Mouse (Mus musculus) E14TG2a.4 (cell line): ENCODE measurements around the gene Asic1.

Experiments
- H3K27me3 ChIP-seq: 2 replicates; pipeline ENCODE4 v1.6.1; 2014; ENCODE audit warnings: low read length, control low read depth; ENCODE audit not compliant: insufficient read depth
- H3K36me3 ChIP-seq: 2 replicates; pipeline ENCODE4 v1.6.1; 2014; ENCODE audit warnings: low read length, control low read depth; ENCODE audit not compliant: insufficient read depth
- H3K4me1 ChIP-seq: replicated peaks from 2 replicates; pipeline ENCODE4 v1.6.1; 2014; ENCODE audit warnings: low read depth, low read length, control low read depth
- H3K4me3 ChIP-seq: replicated peaks from 2 replicates; pipeline ENCODE4 v1.5.1; 2014; ENCODE audit warnings: mild to moderate bottlenecking, low read length
- H3K9me3 ChIP-seq: 2 replicates; pipeline ENCODE4 v1.6.1; 2014; ENCODE audit warnings: low read length, control low read depth
- CTCF ChIP-seq: conservative IDR thresholded peaks from 2 replicates; pipeline ENCODE4 v1.5.1; 2014; ENCODE audit warnings: low read length
- NANOG ChIP-seq: IDR thresholded peaks from 2 replicates; pipeline ENCODE4 v1.6.1; 2014; ENCODE audit warnings: borderline replicate concordance, low read length, mixed read lengths
- POU5F1 ChIP-seq: IDR thresholded peaks from 2 replicates; pipeline ENCODE4 v1.6.1; 2014; ENCODE audit warnings: low read length, borderline replicate concordance

Asic1 gene

DNA sequence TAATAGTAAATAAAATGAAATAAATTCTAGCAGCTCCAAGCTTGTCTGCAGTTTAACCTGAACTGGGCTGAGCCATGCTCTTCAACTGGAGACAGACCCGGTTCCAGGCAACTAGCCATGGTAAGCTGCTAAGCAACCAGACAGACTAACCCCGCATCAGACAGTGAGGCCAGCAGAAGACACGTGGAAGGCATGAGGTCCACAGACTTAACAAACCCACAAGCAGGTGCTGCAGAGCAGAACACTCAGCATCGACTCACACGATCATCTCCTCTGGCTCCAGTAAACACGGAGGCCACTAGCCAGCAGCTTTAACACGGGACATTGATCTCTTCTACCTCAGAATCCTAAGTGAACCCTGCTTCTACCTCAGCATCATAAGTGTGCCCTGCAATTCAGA is 25.4 kb upstream of the Asic1 start:
- Histone ChIP-seq H3K9me3 (no peaks in the 10 kb centered on the region), H3K27me3 (no peaks in the 10 kb centered on the region), H3K4me1 (peaks cover 73% of the 10 kb centered on the region), H3K36me3 (peaks cover 59% of the 10 kb centered on the region), H3K4me3 (no peak overlapping the region)
- no peak for TF ChIP-seq NANOG
- TF ChIP-seq CTCF = no peak
- TF ChIP-seq POU5F1 = no peak

DNA sequence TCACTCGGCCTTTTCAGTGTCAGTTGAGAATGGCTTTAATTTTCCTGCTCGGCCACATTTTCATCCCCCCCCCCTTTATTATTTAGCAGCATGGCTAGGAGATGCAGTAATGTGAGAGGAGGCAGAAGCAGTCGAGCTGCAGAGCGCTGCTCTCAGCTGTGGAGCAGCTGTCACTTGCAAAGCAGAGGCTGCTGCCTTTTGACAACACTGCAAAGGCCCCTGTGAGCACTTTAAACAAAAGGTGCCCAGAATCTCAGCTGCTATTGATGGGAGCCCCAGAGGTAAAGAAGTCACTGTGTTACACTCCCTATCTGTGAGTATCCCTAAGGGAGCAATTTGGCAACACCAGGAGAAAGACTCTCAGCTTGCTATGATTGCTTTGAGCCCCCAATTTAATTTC is 21.8 kb upstream of the Asic1 start:
- H3K4me3 ChIP-seq = no peak overlapping the region
- H3K9me3 ChIP-seq = no peaks in the 10 kb centered on the region
- TF ChIP-seq POU5F1 (no peak), CTCF (no peak), NANOG (no peak)

DNA sequence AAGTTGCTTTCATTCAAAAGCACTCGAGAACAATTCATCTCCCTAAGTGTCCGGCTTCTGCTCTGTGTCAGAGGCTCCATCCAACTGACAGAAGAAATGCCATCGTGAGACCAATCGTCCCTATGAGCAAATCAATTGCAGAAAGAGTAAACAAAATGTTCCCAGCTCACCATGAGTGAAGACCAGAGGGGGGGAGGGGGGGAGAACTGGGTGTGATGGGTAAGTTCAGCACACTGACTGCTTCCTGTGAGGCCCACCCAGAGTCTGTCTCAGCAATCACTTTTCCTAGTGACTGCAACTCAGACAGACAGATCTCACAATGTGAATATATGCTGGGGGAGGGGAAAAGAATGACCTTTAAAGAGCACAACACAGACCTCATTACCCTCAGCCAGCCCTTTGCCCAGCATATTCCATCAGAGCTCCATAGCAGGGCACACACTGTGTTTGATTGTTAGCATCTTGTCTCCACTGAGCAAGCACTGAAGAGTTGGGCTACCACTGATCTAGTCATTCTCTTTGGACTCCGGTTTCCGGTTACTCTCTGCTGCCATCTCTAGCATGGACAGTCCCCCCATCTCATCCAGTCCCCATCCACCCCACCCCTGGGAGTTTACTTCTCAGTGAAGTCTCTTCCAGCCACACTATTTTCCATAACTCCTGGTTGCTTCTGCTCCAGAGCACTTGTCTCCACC is 21.0 kb upstream of the Asic1 start:
- Histone ChIP-seq H3K9me3 (no peaks in the 10 kb centered on the region), H3K27me3 (no peaks in the 10 kb centered on the region), H3K36me3 (peaks cover 32% of the 10 kb centered on the region), H3K4me1 (peaks cover 85% of the 10 kb centered on the region), H3K4me3 (no peak overlapping the region; the same call in 1 of the 2 replicates)
- TF ChIP-seq POU5F1 = no peak
- no peak for TF ChIP-seq CTCF
- TF ChIP-seq NANOG = no peak

More for the DNA sequence above, 21.8 kb upstream of the Asic1 start:
- no peaks in the 10 kb centered on the region for H3K27me3 ChIP-seq
- H3K4me1 ChIP-seq = peaks cover 87% of the 10 kb centered on the region
- H3K36me3 ChIP-seq = peaks cover 32% of the 10 kb centered on the region

DNA sequence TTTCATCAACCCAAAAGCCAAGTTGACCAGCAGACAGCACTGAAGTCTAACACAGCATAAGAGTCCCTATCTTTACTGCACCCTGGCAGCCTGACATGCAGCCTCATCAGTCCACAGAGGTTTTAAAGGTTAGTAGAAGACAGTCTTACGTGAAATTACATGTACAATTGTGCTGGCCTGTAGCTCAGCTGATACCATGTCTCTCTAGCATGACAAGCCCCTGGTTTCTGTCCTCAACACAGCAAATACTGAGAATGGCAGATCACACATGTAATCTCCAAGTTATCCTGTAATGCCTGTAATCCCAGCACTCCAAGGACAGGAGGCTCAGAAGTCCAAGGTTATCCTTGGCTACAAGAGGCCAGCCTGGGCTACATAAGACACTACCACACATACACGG is 19.9 kb upstream of the Asic1 start:
- peaks cover 26% of the 10 kb centered on the region for H3K36me3 ChIP-seq
- H3K4me3 ChIP-seq = peak overlapping the region; percentile 93
- peaks cover 88% of the 10 kb centered on the region for H3K4me1 ChIP-seq
- no peak for TF ChIP-seq CTCF
- no peak for TF ChIP-seq POU5F1
- TF ChIP-seq NANOG = no peak
- H3K9me3 ChIP-seq = no peaks in the 10 kb centered on the region
- 0 out of 2 replicates have a peak, but pooled peaks cover 3% of the 10 kb centered on the region for H3K27me3 ChIP-seq

DNA sequence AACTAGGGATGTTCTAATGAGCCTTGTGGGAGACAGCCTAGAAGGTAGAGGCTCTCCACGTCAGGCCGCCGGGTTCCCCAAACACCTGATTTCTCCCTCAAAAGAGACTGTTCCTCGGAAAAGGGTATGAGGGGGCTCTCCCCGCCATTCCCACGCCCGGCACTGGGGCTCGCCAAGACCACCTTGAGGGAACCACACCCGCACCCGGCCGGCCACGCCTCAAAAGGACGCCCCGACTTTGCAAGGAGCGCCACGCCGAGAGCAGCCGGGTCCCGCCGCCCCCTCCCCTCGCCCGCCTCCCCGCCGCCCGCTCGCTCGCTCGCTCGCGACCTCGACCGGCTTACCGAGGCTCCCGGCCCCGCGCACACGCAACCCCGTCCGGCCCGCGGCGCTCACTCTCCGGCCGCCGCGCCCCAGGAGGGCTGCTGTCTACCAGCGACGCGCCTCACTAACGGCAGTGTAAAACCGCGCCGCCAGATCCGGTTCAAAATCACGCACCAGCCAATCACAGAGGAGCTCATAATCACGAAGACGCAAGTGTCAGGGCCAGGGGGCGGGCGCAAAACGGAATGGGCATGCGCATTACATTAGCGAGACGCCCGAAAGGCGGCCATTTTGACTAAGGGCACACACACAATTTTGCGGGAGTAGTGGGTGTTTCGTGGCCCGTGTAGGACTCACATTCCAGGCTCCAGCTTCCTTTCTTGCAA is 18.9 kb upstream of the Asic1 start, which contains the start of gene Racgap1:
Gene Racgap1 (minus strand): TSS at position 494 of the 710 bp plus-strand sequence.
- no peaks in the 10 kb centered on the region for H3K9me3 ChIP-seq
- TF ChIP-seq POU5F1 (no peak), NANOG (no peak), CTCF (no peak)
- peak within 1 kb of the TSS; percentile 93 for H3K4me3 ChIP-seq
- 0 out of 2 replicates have a peak, but pooled peaks cover 6% of the 10 kb centered on the region for H3K27me3 ChIP-seq
- peaks cover 21% of the 10 kb centered on the region for H3K36me3 ChIP-seq
- peaks cover 88% of the 10 kb centered on the region for H3K4me1 ChIP-seq

DNA sequence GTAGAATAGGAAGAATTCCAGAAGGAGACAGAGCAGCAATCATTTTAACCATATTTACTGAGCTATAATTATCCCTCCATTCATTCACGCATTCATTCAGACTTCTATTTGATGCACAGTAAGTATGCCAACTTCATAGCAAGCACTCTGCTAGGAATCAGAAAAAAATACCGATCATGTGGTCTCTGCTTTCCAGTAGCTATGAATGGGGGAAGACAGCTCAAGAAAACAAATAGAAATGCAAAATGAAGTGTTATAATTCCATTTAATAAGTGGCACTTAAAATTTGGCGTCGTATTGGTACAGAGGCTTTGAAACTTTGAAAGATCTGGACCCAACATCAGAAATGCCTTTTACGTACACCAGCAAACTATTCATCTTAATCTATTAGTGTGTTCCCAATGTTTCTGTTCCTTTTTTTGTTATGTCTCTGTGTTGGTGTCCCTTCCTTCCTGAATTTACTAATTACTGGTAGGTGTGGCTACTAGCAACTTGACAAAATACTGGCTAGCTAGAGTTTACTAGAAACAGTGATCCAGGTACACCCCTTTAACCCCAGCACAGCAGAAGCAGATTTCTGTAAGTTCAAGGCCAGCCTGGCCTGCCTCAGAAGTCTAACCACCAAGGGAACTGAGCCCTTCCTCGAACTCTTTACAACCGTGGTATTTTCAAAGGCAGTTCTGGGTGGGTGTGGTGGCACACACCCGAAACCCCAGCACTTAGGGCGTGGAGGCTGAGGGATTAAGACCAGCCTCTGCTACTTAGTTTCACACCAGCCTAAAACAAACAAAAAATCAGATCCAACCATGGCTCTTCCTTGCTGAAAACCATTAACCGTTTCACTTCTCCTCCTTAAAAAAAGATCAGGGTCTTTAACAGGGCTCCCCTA is 17.9 kb upstream of the Asic1 start:
- peaks cover 19% of the 10 kb centered on the region for H3K36me3 ChIP-seq
- TF ChIP-seq POU5F1 (no peak), NANOG (no peak)
- H3K27me3 ChIP-seq = 0 out of 2 replicates have a peak, but pooled peaks cover 6% of the 10 kb centered on the region
- peak overlapping the region; percentile 93 for H3K4me3 ChIP-seq
- H3K9me3 ChIP-seq = no peaks in the 10 kb centered on the region
- H3K4me1 ChIP-seq = peaks cover 87% of the 10 kb centered on the region

DNA sequence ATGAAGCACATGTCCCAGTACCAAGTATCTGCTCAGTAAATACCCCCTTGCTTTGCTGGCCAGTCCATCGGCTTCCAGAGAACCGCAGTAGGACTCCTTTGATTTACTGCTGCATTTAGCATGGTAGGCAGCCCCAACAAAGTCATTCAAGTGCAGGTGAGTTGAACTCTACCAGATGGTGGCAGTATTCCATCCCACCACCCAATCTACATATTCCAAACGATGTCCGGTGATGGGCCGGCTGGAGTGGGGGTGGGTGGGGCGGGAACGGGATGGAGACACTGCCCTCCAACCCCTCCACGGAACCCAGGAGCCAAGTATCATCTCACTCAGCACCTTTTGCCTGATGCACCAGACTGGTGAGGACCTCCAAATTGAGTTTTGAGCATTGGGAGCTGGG is 16.9 kb upstream of the Asic1 start:
- no peak for TF ChIP-seq NANOG
- 0 out of 2 replicates have a peak, but pooled peaks have one; percentile 13 for TF ChIP-seq CTCF
- H3K9me3 ChIP-seq = no peaks in the 10 kb centered on the region
- peaks cover 16% of the 10 kb centered on the region for H3K36me3 ChIP-seq
- peaks cover 85% of the 10 kb centered on the region for H3K4me1 ChIP-seq
- H3K4me3 ChIP-seq = peak overlapping the region; percentile 93
- H3K27me3 ChIP-seq = 0 out of 2 replicates have a peak, but pooled peaks cover 6% of the 10 kb centered on the region

DNA sequence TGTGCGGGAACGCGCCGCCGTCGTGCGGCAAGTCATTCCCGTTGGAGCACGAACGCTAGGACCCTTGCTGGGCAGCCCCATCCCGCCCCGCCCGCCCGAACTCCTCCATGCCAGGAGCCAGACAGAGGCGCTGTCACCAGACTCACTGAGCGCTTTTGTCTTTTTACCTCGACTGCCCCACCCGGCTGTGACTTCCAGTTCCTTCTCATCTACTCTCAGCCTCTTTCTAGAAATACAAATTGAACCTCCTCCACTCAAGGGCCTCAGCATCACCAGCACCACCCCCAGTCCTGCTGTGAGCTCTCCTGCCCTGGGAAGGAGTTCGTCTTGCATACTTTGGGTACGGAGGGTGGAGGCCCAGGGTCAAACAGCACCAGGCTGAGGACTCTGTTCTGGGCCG is 16.3 kb upstream of the Asic1 start:
- H3K27me3 ChIP-seq = 0 out of 2 replicates have a peak, but pooled peaks cover 6% of the 10 kb centered on the region
- H3K4me3 ChIP-seq = peak overlapping the region; percentile 78
- H3K36me3 ChIP-seq = peaks cover 12% of the 10 kb centered on the region
- no peak for TF ChIP-seq NANOG
- peaks cover 85% of the 10 kb centered on the region for H3K4me1 ChIP-seq
- H3K9me3 ChIP-seq = no peaks in the 10 kb centered on the region
